Comparison of ENCODE assay signal across 27 mouse cellular contexts in the genomic region with DNA sequence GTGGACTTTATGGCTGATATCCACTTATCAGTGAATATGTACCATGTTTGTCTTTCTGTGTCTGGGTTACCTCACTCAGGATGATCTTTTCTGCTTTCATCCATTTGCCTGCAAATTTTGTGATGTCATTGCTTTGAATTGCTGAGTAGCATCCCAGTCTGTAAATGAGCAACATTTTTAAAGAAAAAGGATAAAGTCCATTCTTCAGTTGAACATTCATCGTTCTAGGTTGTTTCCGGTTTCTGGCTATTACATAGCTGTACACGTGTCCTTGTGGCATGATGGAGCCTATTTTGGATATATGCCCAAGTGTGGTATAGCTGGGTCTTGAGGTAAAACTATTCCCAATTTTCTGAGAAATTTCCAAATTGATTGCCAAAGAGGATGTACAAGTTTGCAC.
"Had no signal": no experiment of that assay in that cellular context is flagged by ENCODE, and none has a peak within 500 bp of the region (broad histone marks: within the 10 kb centered on the region; RNA-seq: fewer than 3 reads in every experiment).

No protein-coding gene starts in this region.

- H3K9ac ChIP-seq: embryonic facial prominence, embryonic 12.5 days; embryonic facial prominence, embryonic 13.5 days; embryonic facial prominence, embryonic 15.5 days; forebrain, embryonic 12.5 days; forebrain, embryonic 13.5 days; forebrain, embryonic 15.5 days; forebrain, postnatal 0 days had no signal

- H3K4me2 ChIP-seq: embryonic facial prominence, embryonic 12.5 days; embryonic facial prominence, embryonic 13.5 days; embryonic facial prominence, embryonic 15.5 days; forebrain, embryonic 12.5 days; forebrain, embryonic 13.5 days; forebrain, embryonic 15.5 days had no signal

- H3K4me1 ChIP-seq: embryonic facial prominence, embryonic 10.5 days; embryonic facial prominence, embryonic 12.5 days; embryonic facial prominence, embryonic 15.5 days; forebrain, embryonic 10.5 days; forebrain, embryonic 12.5 days; forebrain, embryonic 13.5 days; forebrain, embryonic 15.5 days had no signal

- H3K4me3 ChIP-seq: embryonic facial prominence, embryonic 10.5 days; embryonic facial prominence, embryonic 12.5 days; embryonic facial prominence, embryonic 13.5 days; embryonic facial prominence, embryonic 15.5 days; erythroblast, embryonic 14.5 days; forebrain, embryonic 10.5 days; forebrain, embryonic 12.5 days; forebrain, embryonic 13.5 days; forebrain, embryonic 15.5 days; gastrocnemius, adult 2 months had no signal

- H3K9me3 ChIP-seq: embryonic facial prominence, embryonic 10.5 days; embryonic facial prominence, embryonic 12.5 days; embryonic facial prominence, embryonic 13.5 days; embryonic facial prominence, embryonic 15.5 days; forebrain, embryonic 10.5 days; forebrain, embryonic 12.5 days; forebrain, embryonic 13.5 days; forebrain, embryonic 15.5 days had no signal

- H3K36me3 ChIP-seq: embryonic facial prominence, embryonic 10.5 days; embryonic facial prominence, embryonic 12.5 days; embryonic facial prominence, embryonic 13.5 days; embryonic facial prominence, embryonic 15.5 days; forebrain, embryonic 10.5 days; forebrain, embryonic 12.5 days; forebrain, embryonic 15.5 days had no signal

- ATAC-seq: forebrain, embryonic 13.5 days; forebrain, embryonic 14.5 days; forebrain, embryonic 15.5 days; forebrain, embryonic 16.5 days; forebrain, postnatal 0 days had no signal

- H3K27me3 ChIP-seq: embryonic facial prominence, embryonic 12.5 days; embryonic facial prominence, embryonic 13.5 days; embryonic facial prominence, embryonic 15.5 days; forebrain, embryonic 12.5 days; forebrain, embryonic 13.5 days; forebrain, embryonic 15.5 days had no signal

- H3K27ac ChIP-seq: embryonic facial prominence, embryonic 10.5 days; embryonic facial prominence, embryonic 12.5 days; embryonic facial prominence, embryonic 13.5 days; embryonic facial prominence, embryonic 15.5 days; forebrain, embryonic 10.5 days; forebrain, embryonic 12.5 days; forebrain, embryonic 13.5 days; forebrain, embryonic 15.5 days; gastrocnemius, adult 2 months had no signal

- DNase-seq: cerebellum, adult 2 months; cerebellum, adult 8-10 months; cerebellum, adult 9-10 months; cerebellum, adult 9-11 months; cerebellum, postnatal 10 days; cerebellum, postnatal 14 days; cerebellum, postnatal 25 days; cerebellum, postnatal 36 days; embryo, embryonic 11 days; forebrain, postnatal 0 days; gastrocnemius, adult 2 months; gastrocnemius, postnatal 10 days; gastrocnemius, postnatal 14 days; gastrocnemius, postnatal 25 days; gastrocnemius, postnatal 36 days; heart, adult 18-20 months had no signal
